Mouse (Mus musculus) stomach, postnatal 0 days (tissue): ENCODE data around the gene Aldoart2. TPM values are rescaled to one million over a fixed set of nuclear protein-coding genes. Genes with fewer than 3 reads are reported as not detected.

ENCODE experiments used
- ATAC-seq: fragments of 200-750 bp; cut with Nextera tagmentation; 2 replicates; pipeline ENCODE4 v1.8.0; 2017; ENCODE audit not compliant: low FRiP score, low TSS enrichment
- DNase-seq: peaks from one replicate; pipeline ENCODE4 v3.0.0-alpha.2; 2016; ENCODE audit warnings: low spot score
- H3K27ac ChIP-seq: fragments of 300-500 bp; sonication (generic); replicated peaks from 2 replicates; pipeline ENCODE4 v1.5.1; 2014; ENCODE audit warnings: mild to moderate bottlenecking, control low read depth
- H3K27me3 ChIP-seq: fragments of 300-500 bp; sonication (generic); 2 replicates; pipeline ENCODE4 v1.6.1; 2014; ENCODE audit warnings: low read length; ENCODE audit not compliant: control insufficient read depth, insufficient read depth
- H3K36me3 ChIP-seq: fragments of 300-500 bp; sonication (generic); 2 replicates; pipeline ENCODE4 v1.6.1; 2014; ENCODE audit warnings: low read length, mixed read lengths; ENCODE audit not compliant: control insufficient read depth, insufficient read depth
- H3K4me1 ChIP-seq: fragments of 300-500 bp; sonication (generic); replicated peaks from 2 replicates; pipeline ENCODE4 v1.6.1; 2014; ENCODE audit warnings: antibody characterized with exemption; ENCODE audit not compliant: control insufficient read depth, insufficient read depth
- H3K4me2 ChIP-seq: fragments of 300-500 bp; sonication (generic); replicated peaks from 2 replicates; pipeline ENCODE4 v1.6.1; 2014; ENCODE audit warnings: low read depth, mild to moderate bottlenecking, control low read depth, moderate library complexity
- H3K4me3 ChIP-seq: fragments of 300-500 bp; sonication (generic); 2 replicates; pipeline ENCODE4 v1.5.1; 2014; ENCODE audit warnings: low read depth, low read length, control low read depth
- H3K9ac ChIP-seq: fragments of 300-500 bp; sonication (generic); 2 replicates; pipeline ENCODE4 v1.6.1; 2014; ENCODE audit warnings: mild to moderate bottlenecking, low read length, control low read depth, mixed read lengths
- H3K9me3 ChIP-seq: fragments of 300-500 bp; sonication (generic); 2 replicates; pipeline ENCODE4 v1.6.1; 2016; ENCODE audit warnings: low read length; ENCODE audit not compliant: control insufficient read depth
- CTCF ChIP-seq: IDR thresholded peaks from 2 replicates; pipeline ENCODE4 v1.5.1; 2016; ENCODE audit warnings: antibody characterized with exemption, low read depth, mild to moderate bottlenecking, moderate library complexity
- EP300 ChIP-seq: optimal IDR thresholded peaks from 2 replicates; pipeline ENCODE3; 2016; ENCODE audit warnings: antibody characterized with exemption
- WGBS: fragments of 180-500 bp; shearing (Covaris S2); extraction: QIAGEN DNeasy Blood & Tissue Kit; methylation state at CpG from one replicate; pipeline ENCODE4 v1.1.7; 2014; 5-methylcytosine and 5-hydroxymethylcytosine counted together
- polyA plus RNA-seq: library from polyadenylated mRNA; unstranded; fragments of >200 nt; fragmentation: Nextera tagmentation; extraction: Ambion mirVana; gene quantifications from 2 replicates; pipeline ENCODE4 v1.2.1, GENCODE M21; 2015

The Aldoart2 gene
- polyA plus RNA-seq, 1 experiment from 2014 or later, result not detected

DNA sequence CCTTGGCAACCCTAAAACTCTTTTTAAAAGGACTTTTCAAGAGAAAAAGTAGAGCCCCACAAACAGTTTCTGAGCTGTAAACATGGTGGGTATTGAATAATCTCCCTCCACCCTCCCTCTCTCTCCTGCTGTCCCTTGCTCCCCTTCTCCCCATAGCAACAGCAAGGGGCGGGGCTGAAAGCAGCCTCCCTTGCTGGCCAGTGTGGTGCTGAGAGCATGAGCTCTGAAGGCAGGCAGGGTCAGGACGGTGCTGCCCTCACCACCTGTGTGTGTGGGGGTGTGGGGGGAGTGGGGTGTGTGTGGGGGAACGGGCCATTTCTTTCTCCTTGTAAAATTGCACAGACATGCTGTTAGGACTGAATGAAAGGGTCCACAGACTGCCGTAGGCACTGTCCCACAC lies 42.9 kb downstream of the Aldoart2 start:
- DNase-seq (no peak), ATAC-seq (no peak)

DNA sequence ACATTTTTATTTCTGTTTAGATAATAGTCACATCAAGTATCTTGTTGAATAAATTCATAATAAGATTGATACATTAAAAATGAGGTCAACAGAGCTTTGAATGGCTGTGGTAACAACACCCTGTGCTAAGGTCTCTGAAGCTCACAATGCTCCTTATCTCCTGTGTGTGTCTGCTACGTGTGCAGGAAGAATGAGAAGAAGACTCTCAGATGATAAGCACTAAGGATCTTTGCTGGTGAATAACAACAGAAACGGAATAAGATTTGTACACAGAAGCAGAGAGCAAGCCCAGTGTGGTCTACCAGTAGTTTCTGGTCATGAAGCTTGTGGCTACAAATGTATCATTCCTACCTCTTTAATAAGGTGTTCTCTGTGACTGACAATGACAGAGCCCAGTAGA lies 45.8 kb downstream of the Aldoart2 start:
- WGBS, result 61% methylated on average over 2 of the region's 2 CpGs
- Histone ChIP-seq H3K4me3 (no peak overlapping the region), H3K9ac (no peak overlapping the region), H3K4me1 (no peaks in the 10 kb centered on the region), H3K36me3 (no peaks in the 10 kb centered on the region), H3K27ac (no peak overlapping the region), H3K9me3 (no peaks in the 10 kb centered on the region), H3K4me2 (no peak overlapping the region), H3K27me3 (no peaks in the 10 kb centered on the region)
- no peak for DNase-seq
- ATAC-seq, result no peak
- no peak for TF ChIP-seq EP300
- no peak for TF ChIP-seq CTCF

More for the DNA sequence above, 42.9 kb downstream of the Aldoart2 start:
- H3K27me3 ChIP-seq, result no peaks in the 10 kb centered on the region
- TF ChIP-seq CTCF (no peak), EP300 (no peak)
- H3K36me3 ChIP-seq, result no peaks in the 10 kb centered on the region
- WGBS, result 37% methylated on average over 4 of the region's 4 CpGs
- no peaks in the 10 kb centered on the region for H3K4me1 ChIP-seq
- H3K9me3 ChIP-seq, result no peaks in the 10 kb centered on the region
- H3K9ac ChIP-seq, result no peak overlapping the region
- H3K4me3 ChIP-seq, result no peak overlapping the region
- no peak overlapping the region for H3K27ac ChIP-seq
- no peak overlapping the region for H3K4me2 ChIP-seq

Other genes with a start within 250 kb of the Aldoart2 start
- gene Psma6, start 181.0 kb upstream of the Aldoart2 start, polyA plus RNA-seq, result 357 and 358 TPM in 2 replicates
- gene Nfkbia, start 72.6 kb upstream of the Aldoart2 start, polyA plus RNA-seq, result 110 and 119 TPM in 2 replicates
- gene Insm2, start 34.2 kb downstream of the Aldoart2 start, polyA plus RNA-seq, result 0.04 and 0.10 TPM in 2 replicates